Mouse (Mus musculus) E14TG2a.4 (cell line): Measurements from ENCODE around the gene Trp53bp2.

Experiments
- H3K27me3 ChIP-seq: 2 replicates; pipeline ENCODE4 v1.6.1; 2014; ENCODE audit warnings: low read length, control low read depth; ENCODE audit not compliant: insufficient read depth
- H3K36me3 ChIP-seq: 2 replicates; pipeline ENCODE4 v1.6.1; 2014; ENCODE audit warnings: low read length, control low read depth; ENCODE audit not compliant: insufficient read depth
- H3K4me1 ChIP-seq: replicated peaks from 2 replicates; pipeline ENCODE4 v1.6.1; 2014; ENCODE audit warnings: low read depth, low read length, control low read depth
- H3K4me3 ChIP-seq: replicated peaks from 2 replicates; pipeline ENCODE4 v1.5.1; 2014; ENCODE audit warnings: mild to moderate bottlenecking, low read length
- H3K9me3 ChIP-seq: 2 replicates; pipeline ENCODE4 v1.6.1; 2014; ENCODE audit warnings: low read length, control low read depth
- CTCF ChIP-seq: conservative IDR thresholded peaks from 2 replicates; pipeline ENCODE4 v1.5.1; 2014; ENCODE audit warnings: low read length
- NANOG ChIP-seq: IDR thresholded peaks from 2 replicates; pipeline ENCODE4 v1.6.1; 2014; ENCODE audit warnings: borderline replicate concordance, low read length, mixed read lengths
- POU5F1 ChIP-seq: IDR thresholded peaks from 2 replicates; pipeline ENCODE4 v1.6.1; 2014; ENCODE audit warnings: low read length, borderline replicate concordance

Trp53bp2 gene

DNA sequence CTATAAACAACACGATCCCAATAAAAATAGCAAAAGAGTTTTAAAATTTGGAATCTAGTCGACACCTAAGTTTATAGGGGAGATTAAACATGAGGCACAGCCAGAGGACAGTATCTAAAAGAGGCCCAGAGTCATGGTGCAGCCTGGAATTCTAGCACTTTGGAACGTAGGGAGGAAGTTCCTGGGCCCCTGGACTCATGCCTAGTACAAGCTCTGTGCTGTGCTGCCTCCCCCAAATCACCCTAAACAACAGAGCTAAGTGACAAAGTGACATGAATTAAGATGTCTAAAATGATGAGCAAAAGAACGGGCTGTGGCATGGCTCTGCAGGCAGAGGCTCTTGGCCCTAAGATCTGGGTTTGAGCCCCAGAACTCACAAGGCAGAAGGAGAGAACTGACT lies 88.8 kb downstream of the Trp53bp2 start:
- no peak for TF ChIP-seq POU5F1
- no peak for TF ChIP-seq CTCF
- TF ChIP-seq NANOG = no peak
- Histone ChIP-seq H3K4me3 (no peak overlapping the region), H3K9me3 (peaks cover 16% of the 10 kb centered on the region), H3K4me1 (peaks cover 49% of the 10 kb centered on the region), H3K27me3 (peaks cover 4% of the 10 kb centered on the region; the same call in 1 of the 2 replicates), H3K36me3 (no peaks in the 10 kb centered on the region)

DNA sequence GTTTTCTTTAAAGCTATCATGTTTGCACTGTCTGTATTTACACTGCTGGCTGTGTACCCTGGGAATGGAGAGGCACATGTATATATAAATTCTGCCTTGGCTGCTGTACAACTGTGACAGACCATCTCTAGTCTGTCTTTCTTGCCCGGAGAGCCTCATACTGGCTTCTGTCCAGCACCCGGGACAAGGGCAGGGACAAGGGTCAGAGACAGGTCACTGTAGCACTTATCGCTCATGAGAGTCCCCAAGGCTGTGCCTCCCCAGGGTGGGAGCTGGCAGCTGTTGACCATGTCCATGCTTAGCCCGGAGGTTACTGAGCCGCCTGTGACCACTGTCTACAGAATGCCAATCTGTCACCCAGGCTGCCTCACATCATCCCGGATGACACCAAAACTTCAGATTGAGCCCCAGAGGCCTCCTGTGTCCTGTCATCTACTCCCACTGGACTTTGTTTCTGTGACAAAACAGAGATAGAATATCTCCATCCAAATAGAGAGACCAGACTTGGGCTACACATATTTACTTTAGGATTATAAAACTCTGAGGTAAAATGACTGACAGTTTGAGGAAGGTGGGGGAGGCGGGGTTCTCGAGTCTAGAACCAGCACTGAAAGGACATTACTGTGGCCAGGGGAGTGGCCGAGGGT lies 90.6 kb downstream of the Trp53bp2 start:
- no peaks in the 10 kb centered on the region for H3K27me3 ChIP-seq
- H3K36me3 ChIP-seq = no peaks in the 10 kb centered on the region
- H3K9me3 ChIP-seq = peaks cover 16% of the 10 kb centered on the region
- H3K4me1 ChIP-seq = peaks cover 62% of the 10 kb centered on the region
- TF ChIP-seq NANOG (no peak), CTCF (no peak), POU5F1 (no peak)
- no peak overlapping the region for H3K4me3 ChIP-seq

DNA sequence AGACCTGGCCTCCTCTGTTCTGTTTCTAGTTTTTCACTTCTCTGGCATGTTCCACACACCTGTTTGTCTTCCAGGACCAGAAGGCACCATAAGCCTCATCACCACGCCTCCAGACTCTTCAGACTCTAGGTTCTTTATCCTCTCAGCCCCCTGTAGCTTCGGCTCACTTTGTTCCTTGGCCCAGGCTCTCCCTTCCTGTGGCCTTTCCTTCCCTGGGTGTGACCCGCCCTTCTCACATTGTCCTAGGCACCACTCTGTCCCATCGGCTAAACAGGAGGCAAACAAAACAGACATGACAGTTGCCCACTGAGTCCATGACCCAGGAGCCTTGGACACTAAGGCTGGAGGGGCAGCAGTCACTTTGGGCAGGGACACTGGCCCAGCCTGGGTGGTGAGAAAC lies 91.3 kb downstream of the Trp53bp2 start:
- Histone ChIP-seq H3K27me3 (no peaks in the 10 kb centered on the region), H3K4me1 (peaks cover 63% of the 10 kb centered on the region), H3K9me3 (peaks cover 16% of the 10 kb centered on the region), H3K36me3 (no peaks in the 10 kb centered on the region), H3K4me3 (no peak overlapping the region)
- TF ChIP-seq POU5F1 = no peak
- TF ChIP-seq NANOG = no peak
- no peak for TF ChIP-seq CTCF

DNA sequence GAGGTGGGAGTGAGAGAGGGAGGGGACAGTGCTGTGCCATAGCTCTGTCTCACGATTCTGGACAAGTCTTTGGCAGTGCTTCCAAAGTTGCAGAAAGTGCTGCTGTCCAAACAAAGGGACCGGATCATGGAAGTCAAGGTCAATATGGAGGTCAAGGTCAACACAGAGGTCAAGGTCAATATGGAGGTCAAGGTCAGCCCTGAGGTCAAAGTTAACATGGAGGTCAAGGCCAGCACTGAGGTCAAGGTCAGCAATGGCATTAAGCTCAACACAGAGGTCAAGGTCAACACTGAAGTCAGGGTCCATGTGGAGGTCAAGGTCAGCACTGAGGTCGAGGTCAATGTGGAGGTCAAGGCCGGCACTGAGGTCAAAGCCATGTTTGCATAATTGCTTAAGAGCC lies 91.9 kb downstream of the Trp53bp2 start:
- H3K4me3 ChIP-seq = no peak overlapping the region
- no peaks in the 10 kb centered on the region for H3K27me3 ChIP-seq
- no peak; the same call in 1 of the 2 replicates for TF ChIP-seq NANOG
- TF ChIP-seq POU5F1 = no peak
- no peak for TF ChIP-seq CTCF
- H3K9me3 ChIP-seq = peaks cover 16% of the 10 kb centered on the region
- no peaks in the 10 kb centered on the region for H3K36me3 ChIP-seq
- peaks cover 66% of the 10 kb centered on the region for H3K4me1 ChIP-seq

DNA sequence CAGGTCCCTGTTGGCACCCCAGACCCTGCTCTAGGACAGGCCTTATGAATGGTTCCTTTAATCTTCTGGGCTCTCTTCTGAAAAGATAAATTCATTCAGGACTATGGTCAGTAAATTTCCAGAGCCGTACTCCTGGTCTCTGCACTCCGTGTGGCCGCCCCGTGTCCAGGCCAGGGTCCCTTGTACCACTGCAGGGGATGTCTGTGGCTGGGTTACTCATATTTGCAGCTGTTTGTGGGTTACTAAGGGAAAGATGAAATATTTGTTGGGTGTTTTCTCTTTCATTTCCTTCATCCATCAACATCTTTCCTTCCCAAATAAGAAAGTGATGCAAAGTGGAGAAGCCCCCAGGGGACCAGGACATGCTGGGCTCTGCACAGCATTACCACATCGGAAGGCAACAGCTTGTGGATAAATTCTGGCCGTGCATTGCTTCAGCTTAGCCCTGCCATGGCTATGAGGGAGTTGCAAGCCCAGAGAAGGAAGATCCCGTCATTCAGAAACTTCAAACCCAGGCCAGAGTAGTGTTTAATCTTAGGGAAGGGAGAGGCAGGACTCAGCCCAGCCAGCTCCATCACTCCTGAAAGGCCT lies 92.9 kb downstream of the Trp53bp2 start:
- Histone ChIP-seq H3K27me3 (no peaks in the 10 kb centered on the region), H3K4me1 (peaks cover 64% of the 10 kb centered on the region), H3K4me3 (no peak overlapping the region), H3K9me3 (peaks cover 16% of the 10 kb centered on the region), H3K36me3 (no peaks in the 10 kb centered on the region)
- TF ChIP-seq POU5F1 = no peak
- no peak for TF ChIP-seq NANOG
- no peak for TF ChIP-seq CTCF

DNA sequence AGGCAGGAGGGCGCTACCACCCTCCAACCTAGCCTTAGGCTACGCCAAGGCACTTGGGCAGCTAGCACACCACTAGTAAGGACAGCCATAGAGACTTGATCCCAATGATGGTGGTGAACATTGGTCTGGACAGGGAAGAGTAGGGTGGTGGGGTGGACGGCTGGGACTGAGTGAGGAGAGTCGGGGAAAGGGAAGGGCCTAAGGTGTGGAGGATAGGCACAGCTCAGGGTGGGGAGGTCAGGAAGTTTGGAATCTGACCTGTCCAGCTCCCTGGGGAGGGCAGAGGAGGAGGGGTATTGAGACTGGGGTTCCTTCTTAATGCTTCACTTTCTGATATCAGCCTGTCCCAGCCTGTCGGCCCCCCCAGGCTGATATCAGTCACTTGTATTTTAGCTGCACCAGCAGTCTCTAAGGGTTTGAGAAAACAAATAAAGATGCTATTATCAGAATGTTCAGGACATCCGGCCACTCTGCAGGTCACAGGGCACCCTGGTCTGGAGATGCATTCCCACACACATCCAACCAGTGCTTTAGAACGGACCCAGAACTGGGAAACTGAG lies 93.6 kb downstream of the Trp53bp2 start:
- TF ChIP-seq CTCF (no peak), NANOG (no peak), POU5F1 (no peak)
- Histone ChIP-seq H3K27me3 (no peaks in the 10 kb centered on the region), H3K4me1 (peaks cover 62% of the 10 kb centered on the region), H3K36me3 (no peaks in the 10 kb centered on the region), H3K4me3 (no peak overlapping the region), H3K9me3 (peaks cover 16% of the 10 kb centered on the region)

DNA sequence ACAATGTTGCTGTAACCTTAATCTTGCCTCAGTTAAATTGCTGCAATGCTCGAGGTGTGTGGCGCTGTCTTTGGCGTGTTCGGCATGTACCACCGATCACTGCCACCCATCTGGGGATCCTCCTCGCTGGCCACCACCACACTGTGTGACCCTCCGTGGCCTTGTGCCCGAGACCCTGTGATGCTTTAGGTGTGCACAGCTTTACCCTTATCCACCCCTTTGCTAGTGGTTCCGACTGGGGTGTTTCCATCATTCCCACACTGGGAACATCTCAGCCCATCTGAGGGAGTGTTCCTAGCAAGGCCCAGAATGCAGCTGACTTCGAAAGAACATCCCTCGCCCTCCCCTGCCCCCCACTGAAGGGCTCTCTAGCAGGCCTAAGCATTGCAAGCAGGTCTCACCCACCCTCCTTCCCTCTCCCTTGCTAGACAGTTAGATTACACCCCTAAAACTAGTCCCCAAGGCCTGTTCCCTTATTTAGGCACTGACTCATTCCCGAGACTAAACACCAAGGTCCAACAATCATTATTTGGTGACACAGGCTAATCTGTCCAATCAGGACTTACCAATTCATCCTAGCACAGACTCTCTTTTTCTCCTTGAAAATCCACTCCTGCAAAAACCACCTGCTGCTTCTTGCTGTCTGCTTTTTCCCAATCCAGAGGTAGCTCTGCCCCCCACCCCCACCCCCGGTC lies 94.4 kb downstream of the Trp53bp2 start:
- TF ChIP-seq POU5F1 (no peak), CTCF (no peak), NANOG (no peak)
- Histone ChIP-seq H3K4me3 (no peak overlapping the region), H3K36me3 (no peaks in the 10 kb centered on the region), H3K27me3 (no peaks in the 10 kb centered on the region), H3K4me1 (peaks cover 62% of the 10 kb centered on the region), H3K9me3 (peaks cover 16% of the 10 kb centered on the region)

DNA sequence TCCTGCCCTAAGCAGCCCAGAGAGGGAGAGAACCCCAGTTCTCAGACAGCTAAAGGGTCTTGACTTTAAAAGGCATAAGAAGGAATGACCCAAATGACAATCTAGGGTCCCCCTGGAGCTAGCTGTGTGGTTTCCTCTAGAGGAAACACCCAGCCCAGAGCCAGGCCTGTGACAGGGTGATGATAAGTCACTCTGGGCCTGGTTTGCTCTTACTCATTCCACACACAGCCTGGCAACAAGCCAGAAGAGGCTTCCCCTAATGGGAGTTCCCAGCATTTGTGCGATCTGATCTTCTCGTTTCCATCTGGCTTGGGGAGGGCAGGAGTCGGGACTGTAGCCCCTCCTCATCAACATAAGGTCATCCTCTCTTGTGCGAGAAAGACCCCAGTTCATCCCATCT lies 95.3 kb downstream of the Trp53bp2 start:
- H3K27me3 ChIP-seq = no peaks in the 10 kb centered on the region
- H3K4me1 ChIP-seq = peaks cover 66% of the 10 kb centered on the region
- H3K9me3 ChIP-seq = peaks cover 16% of the 10 kb centered on the region
- H3K4me3 ChIP-seq = no peak overlapping the region
- no peaks in the 10 kb centered on the region for H3K36me3 ChIP-seq
- TF ChIP-seq NANOG (no peak), CTCF (no peak), POU5F1 (no peak)
